Mouse (Mus musculus) neutrophil, adult 59 days (primary cell): ENCODE results near the gene BC004004. TPM values are rescaled to one million over a fixed set of nuclear protein-coding genes. Genes with fewer than 3 reads are reported as not detected.

ENCODE experiments used
- total RNA-seq, 2 experiments: library from RNA; stranded (reverse); gene quantifications; 1 replicate in 1 of 2; 2 replicates in 1 of 2; pipeline ENCODE4 v1.2.4; 2023

BC004004 gene
- 10 to 100 TPM; 72.4 to 84.1 TPM for total RNA-seq

GRCm38 (mm10) chr17:29268682-29269348, at the start of gene BC004004:
Gene BC004004 (plus strand): TSS chr17:29268788.

GRCm38 (mm10) chr17:29237772-29238420, 30.7 kb upstream of the BC004004 start, which contains the start of gene Cpne5:
Gene Cpne5 (minus strand): TSS chr17:29238167.

GRCm38 (mm10) chr17:29263840-29264633, 4.6 kb upstream of the BC004004 start, which contains the start of gene Ppil1:
Gene Ppil1 (minus strand): TSS chr17:29264186.

GRCm38 (mm10) chr17:29317380-29317779, 48.8 kb downstream of the BC004004 start, which contains the start of gene Pi16:
Gene Pi16 (plus strand): TSS chr17:29317680.

GRCm38 (mm10) chr17:29347645-29348256, 79.2 kb downstream of the BC004004 start, which contains the start of gene Mtch1:
Gene Mtch1 (minus strand): TSS chr17:29347934.

GRCm38 (mm10) chr17:29360761-29361221, 92.2 kb downstream of the BC004004 start, which contains the start of gene Fgd2:
Gene Fgd2 (plus strand): TSS chr17:29360914.

Other genes starting within 250 kb of the BC004004 start
- 100 to 1,000 TPM; 241 to 246 TPM for gene Srsf3, start 236.2 kb upstream of the BC004004 start, total RNA-seq
- gene Cdkn1a, start 177.8 kb upstream of the BC004004 start, total RNA-seq, result 10 to 100 TPM; 24.0 to 32.5 TPM
- gene Rab44, start 154.6 kb upstream of the BC004004 start, total RNA-seq, result 100 to 1,000 TPM; 211 to 216 TPM
- under 1 TPM in 1 of 2 experiments, not detected in 1; 0.40 TPM for gene Cpne5, start 30.6 kb upstream of the BC004004 start, total RNA-seq
- 10 to 100 TPM; 20.2 to 20.6 TPM for gene Ppil1, start 4.6 kb upstream of the BC004004 start, total RNA-seq
- 100 to 1,000 TPM; 204 to 207 TPM for gene Pi16, start 48.9 kb downstream of the BC004004 start, total RNA-seq
- gene Mtch1, start 79.1 kb downstream of the BC004004 start, total RNA-seq, result 100 to 1,000 TPM in 1 of 2 experiments, 10 to 100 TPM in 1; 81.7 to 111 TPM
- 10 to 100 TPM; 39.5 to 46.5 TPM for gene Fgd2, start 92.1 kb downstream of the BC004004 start, total RNA-seq
- gene Pim1, start 222.0 kb downstream of the BC004004 start, total RNA-seq, result 100 to 1,000 TPM; 351 to 485 TPM